Mouse (Mus musculus) bone marrow macrophage, adult 2 months (primary cell): ENCODE measurements at regions not wholly inside any gene's neighbourhood (a gene's known extent, or its start where the extent isn't known, plus 50 kb on each side); places are given as distances from the start of the nearest gene placed in this dataset.

Source experiments
- CTCF ChIP-seq: IDR thresholded peaks from 2 replicates; pipeline ENCODE4 v1.5.1; 2012; ENCODE audit warnings: low read depth, mild to moderate bottlenecking, low read length, moderate library complexity
- POLR2A ChIP-seq: IDR thresholded peaks from 2 replicates; pipeline ENCODE4 v1.6.1; 2012; ENCODE audit warnings: mild to moderate bottlenecking, low read depth, low read length, borderline replicate concordance

GRCm38 (mm10) chr15:11518565-11518964 is 119.1 kb upstream of the Tars start:
- TF ChIP-seq POLR2A (no peak), CTCF (no peak)
